Mouse (Mus musculus): ENCODE data around the gene Phactr3. TPM values are rescaled to one million over a fixed set of nuclear protein-coding genes. Genes with fewer than 3 reads are reported as not detected.
"Not testable (repeated sequence)": the region's sequence is repeated elsewhere in the genome, so short reads cannot be mapped to it uniquely, and the experiment has no call there.

Gene Phactr3
- 5.9 and 6.5 TPM in 2 replicates for polyA plus RNA-seq (2015; fragmentation: Nextera tagmentation; extraction: Ambion mirVana)

- Histone ChIP-seq H3K4me3 (peak within 1 kb of the TSS; percentile 50), H3K9ac (peak within 1 kb of the TSS; percentile 34), H3K27me3 (peaks cover 42% of the 10 kb centered on the region), H3K36me3 (no peaks in the 10 kb centered on the region), H3K27ac (no peak within 1 kb of the TSS), H3K4me1 (replicated peaks) (peaks cover 11% of the 10 kb centered on the region), H3K4me2 (peak within 1 kb of the TSS; percentile 91), H3K9me3 (replicated peaks) (no peaks in the 10 kb centered on the region)
- ATAC-seq (replicated peaks; ENCODE audit: insufficient number of reproducible peaks, insufficient read depth, low FRiP score, low read depth) = 0 out of 2 replicates have a peak, but pooled peaks have one; percentile 1
- 1% methylated on average over 45 of the region's 45 CpGs for WGBS
Observed at GRCm38 (mm10) chr2:178118801-178119560, at the start of gene Phactr3. Gene Phactr3 (plus strand): TSS chr2:178118975.

GRCm38 (mm10) chr2:178078166-178078717 is 40.5 kb upstream of the Phactr3 start, which contains the start of gene Zfp931:
Gene Zfp931 (minus strand): TSS chr2:178078476.
- not testable (repeated sequence) for H3K27ac ChIP-seq; H3K4me1 ChIP-seq (replicated peaks); H3K36me3 ChIP-seq; ATAC-seq (replicated peaks; ENCODE audit: insufficient number of reproducible peaks, insufficient read depth, low FRiP score, low read depth); H3K27me3 ChIP-seq; H3K9me3 ChIP-seq (replicated peaks)
- 0% methylated on average over 7 of the region's 14 CpGs for whole genome bisulfite sequencing
- Histone ChIP-seq H3K9ac (peak within 1 kb of the TSS; percentile 56), H3K4me3 (peak within 1 kb of the TSS; percentile 55), H3K4me2 (peak within 1 kb of the TSS; percentile 55)

- no peak for ATAC-seq (replicated peaks; ENCODE audit: insufficient number of reproducible peaks, insufficient read depth, low FRiP score, low read depth)
- Histone ChIP-seq H3K9ac (no peak overlapping the region), H3K4me2 (no peak overlapping the region), H3K4me3 (no peak overlapping the region), H3K36me3 (no peaks in the 10 kb centered on the region), H3K27me3 (no peaks in the 10 kb centered on the region), H3K9me3 (replicated peaks) (no peaks in the 10 kb centered on the region), H3K27ac (no peak overlapping the region), H3K4me1 (replicated peaks) (no peaks in the 10 kb centered on the region)
Observed at GRCm38 (mm10) chr2:178089586-178089985, 29.2 kb upstream of the Phactr3 start.

- Histone ChIP-seq H3K27me3 (peaks cover 4% of the 10 kb centered on the region; the same call in 1 of the 2 replicates), H3K4me3 (no peak overlapping the region), H3K9me3 (replicated peaks) (no peaks in the 10 kb centered on the region), H3K4me1 (replicated peaks) (no peaks in the 10 kb centered on the region), H3K4me2 (no peak overlapping the region), H3K9ac (no peak overlapping the region), H3K36me3 (no peaks in the 10 kb centered on the region), H3K27ac (no peak overlapping the region)
- no peak for ATAC-seq (replicated peaks; ENCODE audit: insufficient number of reproducible peaks, insufficient read depth, low FRiP score, low read depth)
- WGBS = 7% methylated on average over 2 of the region's 2 CpGs
Observed at GRCm38 (mm10) chr2:178098021-178098420, 20.8 kb upstream of the Phactr3 start.

- Histone ChIP-seq H3K27me3 (peaks cover 4% of the 10 kb centered on the region; the same call in 1 of the 2 replicates), H3K36me3 (no peaks in the 10 kb centered on the region), H3K4me3 (no peak overlapping the region), H3K9me3 (replicated peaks) (no peaks in the 10 kb centered on the region), H3K27ac (no peak overlapping the region), H3K4me1 (replicated peaks) (no peaks in the 10 kb centered on the region), H3K4me2 (no peak overlapping the region), H3K9ac (no peak overlapping the region)
- WGBS = 9% methylated on average over 7 of the region's 7 CpGs
- 0 out of 2 replicates have a peak, but pooled peaks have one; percentile 43 for ATAC-seq (replicated peaks; ENCODE audit: insufficient number of reproducible peaks, insufficient read depth, low FRiP score, low read depth)
Observed at GRCm38 (mm10) chr2:178101957-178102356, 16.8 kb upstream of the Phactr3 start.

GRCm38 (mm10) chr2:178117946-178118345 is 829 bp upstream of the Phactr3 start:
- 20% methylated on average over 12 of the region's 12 CpGs for WGBS
- Histone ChIP-seq H3K4me3 (no peak overlapping the region), H3K9me3 (replicated peaks) (no peaks in the 10 kb centered on the region), H3K4me1 (replicated peaks) (peaks cover 11% of the 10 kb centered on the region), H3K4me2 (no peak overlapping the region), H3K9ac (no peak overlapping the region), H3K36me3 (no peaks in the 10 kb centered on the region), H3K27me3 (peaks cover 42% of the 10 kb centered on the region), H3K27ac (no peak overlapping the region)
- no peak for ATAC-seq (replicated peaks; ENCODE audit: insufficient number of reproducible peaks, insufficient read depth, low FRiP score, low read depth)

GRCm38 (mm10) chr2:178119561-178120355 is 983 bp downstream of the Phactr3 start:
- H3K4me3 ChIP-seq = peak overlapping the region; percentile 50
- no peak for ATAC-seq (replicated peaks; ENCODE audit: insufficient number of reproducible peaks, insufficient read depth, low FRiP score, low read depth)
- H3K4me1 ChIP-seq (replicated peaks) = peaks cover 11% of the 10 kb centered on the region
- H3K9ac ChIP-seq = no peak overlapping the region
- peak overlapping the region; percentile 91 for H3K4me2 ChIP-seq
- WGBS = 21% methylated on average over 19 of the region's 19 CpGs
- no peaks in the 10 kb centered on the region for H3K36me3 ChIP-seq
- H3K27ac ChIP-seq = no peak overlapping the region
- H3K27me3 ChIP-seq = peaks cover 42% of the 10 kb centered on the region
- H3K9me3 ChIP-seq (replicated peaks) = no peaks in the 10 kb centered on the region

GRCm38 (mm10) chr2:178120356-178120645 is 1.5 kb downstream of the Phactr3 start:
- Histone ChIP-seq H3K36me3 (no peaks in the 10 kb centered on the region), H3K27ac (no peak overlapping the region), H3K4me1 (replicated peaks) (peaks cover 11% of the 10 kb centered on the region), H3K4me3 (no peak overlapping the region), H3K27me3 (peaks cover 42% of the 10 kb centered on the region), H3K4me2 (no peak overlapping the region), H3K9ac (no peak overlapping the region), H3K9me3 (replicated peaks) (no peaks in the 10 kb centered on the region)
- no peak for ATAC-seq (replicated peaks; ENCODE audit: insufficient number of reproducible peaks, insufficient read depth, low FRiP score, low read depth)

GRCm38 (mm10) chr2:178120651-178121374 is 2.0 kb downstream of the Phactr3 start:
- no peak overlapping the region for H3K4me3 ChIP-seq
- no peaks in the 10 kb centered on the region for H3K9me3 ChIP-seq (replicated peaks)
- no peak for ATAC-seq (replicated peaks; ENCODE audit: insufficient number of reproducible peaks, insufficient read depth, low FRiP score, low read depth)
- H3K4me1 ChIP-seq (replicated peaks) = peaks cover 11% of the 10 kb centered on the region
- WGBS = 85% methylated on average over 8 of the region's 8 CpGs
- no peaks in the 10 kb centered on the region for H3K36me3 ChIP-seq
- no peak overlapping the region for H3K4me2 ChIP-seq
- no peak overlapping the region for H3K27ac ChIP-seq
- peaks cover 42% of the 10 kb centered on the region for H3K27me3 ChIP-seq
- H3K9ac ChIP-seq = no peak overlapping the region

GRCm38 (mm10) chr2:178121375-178121688 is 2.6 kb downstream of the Phactr3 start:
- WGBS = 44% methylated on average over 2 of the region's 2 CpGs

More at GRCm38 (mm10) chr2:178121375-178121688, 2.6 kb downstream of the Phactr3 start:
- no peak overlapping the region for H3K27ac ChIP-seq
- no peaks in the 10 kb centered on the region for H3K9me3 ChIP-seq (replicated peaks)
- no peak overlapping the region for H3K4me3 ChIP-seq
- ATAC-seq (replicated peaks; ENCODE audit: insufficient number of reproducible peaks, insufficient read depth, low FRiP score, low read depth) = no peak
- H3K36me3 ChIP-seq = no peaks in the 10 kb centered on the region
- H3K4me1 ChIP-seq (replicated peaks) = peaks cover 11% of the 10 kb centered on the region
- peaks cover 42% of the 10 kb centered on the region for H3K27me3 ChIP-seq
- no peak overlapping the region for H3K4me2 ChIP-seq
- H3K9ac ChIP-seq = no peak overlapping the region

All from heart, embryonic 15.5 days (tissue).